Mouse (Mus musculus) MEL (cell line): ENCODE measurements at regions not wholly inside any gene's neighbourhood (a gene's known extent, or its start where the extent isn't known, plus 50 kb on each side); places are given as distances from the start of the nearest gene placed in this dataset.
"Not testable (repeated sequence)": the region's sequence is repeated elsewhere in the genome, so short reads cannot be mapped to it uniquely, and the experiment has no call there.

Source experiments
- DNase-seq: peaks from one replicate; pipeline ENCODE4 v3.0.0; 2011; ENCODE audit warnings: low read depth, low spot score
- H3K27ac ChIP-seq: 2 replicates; pipeline ENCODE4 v1.5.1; 2012; ENCODE audit warnings: low read depth, mild to moderate bottlenecking, control low read depth, low read length, moderate library complexity; ENCODE audit not compliant: control insufficient read depth
- H3K27me3 ChIP-seq, 2 experiments: fragments of 150-350 bp in 1 of 2; sonication (generic) in 1 of 2; 2 replicates each; pipeline ENCODE4 v1.6.1; 2012; ENCODE audit warnings: low read length in 2 of 2, mild to moderate bottlenecking in 2 of 2, improper control_type of control experiment in 1 of 2, moderate library complexity in 1 of 2; ENCODE audit not compliant: insufficient read depth in 2 of 2, control insufficient read depth in 1 of 2
- H3K36me3 ChIP-seq, 2 experiments: 2 replicates each; pipeline ENCODE4 v1.6.1; 2012 to 2014; ENCODE audit warnings: low read length in 2 of 2, improper control_type of control experiment in 1 of 2, inconsistent platforms in 1 of 2, mild to moderate bottlenecking in 1 of 2; ENCODE audit not compliant: insufficient read depth in 2 of 2, control insufficient read depth in 1 of 2
- H3K4me1 ChIP-seq, 2 experiments: fragments of 150-350 bp in 1 of 2; sonication (generic) in 1 of 2; 2 replicates each; pipeline ENCODE4 v1.6.1; 2012; ENCODE audit warnings: low read length in 2 of 2, improper control_type of control experiment in 1 of 2, mild to moderate bottlenecking in 1 of 2; ENCODE audit not compliant: insufficient read depth in 2 of 2, control insufficient read depth in 1 of 2
- H3K4me3 ChIP-seq, 2 experiments: fragments of 150-350 bp in 1 of 2; sonication (generic) in 1 of 2; 2 replicates each; pipeline ENCODE4 v1.5.1; 2012; ENCODE audit warnings: low read depth in 2 of 2, low read length in 2 of 2, mild to moderate bottlenecking in 2 of 2, moderate library complexity in 2 of 2, control low read depth in 1 of 2, improper control_type of control experiment in 1 of 2; ENCODE audit not compliant: control insufficient read depth in 1 of 2, insufficient read depth in 1 of 2
- H3K79me2 ChIP-seq: 2 replicates; pipeline ENCODE4 v1.6.1; 2012; ENCODE audit warnings: mild to moderate bottlenecking, low read length, moderate library complexity; ENCODE audit not compliant: control insufficient read depth, poor library complexity, insufficient read depth
- H3K9ac ChIP-seq: 2 replicates; pipeline ENCODE4 v1.6.1; 2012; ENCODE audit warnings: low read depth, mild to moderate bottlenecking, control low read depth, low read length, moderate library complexity; ENCODE audit not compliant: control insufficient read depth, poor library complexity, severe bottlenecking
- H3K9me3 ChIP-seq: fragments of 150-350 bp; sonication (generic); replicated peaks from 2 replicates; pipeline ENCODE4 v1.6.1; 2012; ENCODE audit warnings: mild to moderate bottlenecking, low read length, improper control_type of control experiment, moderate library complexity; ENCODE audit not compliant: insufficient read depth
- CHD1 ChIP-seq: IDR thresholded peaks from 2 replicates; pipeline ENCODE4 v1.6.1; 2012; ENCODE audit warnings: low read depth, mild to moderate bottlenecking, inconsistent platforms, low read length, improper control_type of control experiment
- ELF1 ChIP-seq: IDR thresholded peaks from 2 replicates; pipeline ENCODE4 v1.6.1; 2014; ENCODE audit warnings: low read depth, mild to moderate bottlenecking, inconsistent platforms, low read length, improper control_type of control experiment, moderate library complexity
- ETS1 ChIP-seq: IDR thresholded peaks from 2 replicates; pipeline ENCODE4 v1.6.1; 2012; ENCODE audit warnings: low read depth, mild to moderate bottlenecking, inconsistent platforms, low read length, improper control_type of control experiment, moderate library complexity
- GABPA ChIP-seq: IDR thresholded peaks from 2 replicates; pipeline ENCODE4 v1.6.1; 2012; ENCODE audit warnings: low read depth, mild to moderate bottlenecking, inconsistent platforms, low read length, improper control_type of control experiment, moderate library complexity
- HCFC1 ChIP-seq: IDR thresholded peaks from 2 replicates; pipeline ENCODE4 v1.6.1; 2012; ENCODE audit warnings: low read depth, mild to moderate bottlenecking, inconsistent platforms, low read length, improper control_type of control experiment, moderate library complexity
- JUND ChIP-seq: IDR thresholded peaks from 2 replicates; pipeline ENCODE4 v1.6.1; 2011; ENCODE audit warnings: low read depth, mild to moderate bottlenecking, improper control_type of control experiment, low read length
- MAFK ChIP-seq: IDR thresholded peaks from 2 replicates; pipeline ENCODE4 v1.6.1; 2011; ENCODE audit warnings: low read depth, mild to moderate bottlenecking, low read length, improper control_type of control experiment, borderline replicate concordance
- MAZ ChIP-seq: IDR thresholded peaks from 2 replicates; pipeline ENCODE4 v1.6.1; 2012; ENCODE audit warnings: low read depth, mild to moderate bottlenecking, inconsistent platforms, low read length, improper control_type of control experiment
- MEF2A ChIP-seq: IDR thresholded peaks from 2 replicates; pipeline ENCODE4 v1.6.1; 2014; ENCODE audit warnings: low read depth, mild to moderate bottlenecking, inconsistent platforms, low read length, improper control_type of control experiment; ENCODE audit not compliant: poor library complexity, insufficient replicate concordance, severe bottlenecking; ENCODE audit errors: extremely low read depth
- NELFE ChIP-seq: IDR thresholded peaks from 2 replicates; pipeline ENCODE4 v1.6.1; 2011; ENCODE audit warnings: low read depth, low read length, improper control_type of control experiment
- NRF1 ChIP-seq: IDR thresholded peaks from 2 replicates; pipeline ENCODE4 v1.6.1; 2014; ENCODE audit warnings: low read depth, mild to moderate bottlenecking, inconsistent platforms, low read length, improper control_type of control experiment, moderate library complexity; ENCODE audit not compliant: poor library complexity, insufficient read depth, severe bottlenecking
- POLR2AphosphoS2 ChIP-seq: IDR thresholded peaks from 2 replicates; pipeline ENCODE4 v1.6.1; 2011; ENCODE audit warnings: low read length, improper control_type of control experiment
- POLR2AphosphoS5 ChIP-seq: IDR thresholded peaks from 2 replicates; pipeline ENCODE4 v1.6.1; 2012; ENCODE audit warnings: low read depth, borderline replicate concordance, mild to moderate bottlenecking, inconsistent platforms, low read length, moderate library complexity, mixed read lengths
- SIN3A ChIP-seq: IDR thresholded peaks from 2 replicates; pipeline ENCODE4 v1.6.1; 2012; ENCODE audit warnings: low read length, improper control_type of control experiment, inconsistent platforms
- SMC3 ChIP-seq: IDR thresholded peaks from 2 replicates; pipeline ENCODE4 v1.6.1; 2011; ENCODE audit warnings: low read depth, low read length, improper control_type of control experiment
- TAL1 ChIP-seq: IDR thresholded peaks from 2 replicates; pipeline ENCODE4 v1.6.1; 2012; ENCODE audit warnings: mild to moderate bottlenecking, inconsistent platforms, low read length, moderate library complexity, mixed read lengths
- TCF12 ChIP-seq: IDR thresholded peaks from 2 replicates; pipeline ENCODE4 v1.6.1; 2014; ENCODE audit warnings: low read depth, mild to moderate bottlenecking, inconsistent platforms, low read length, improper control_type of control experiment, moderate library complexity
- USF1 ChIP-seq: IDR thresholded peaks from 2 replicates; pipeline ENCODE4 v1.6.1; 2014; ENCODE audit warnings: low read depth, mild to moderate bottlenecking, inconsistent platforms, low read length, improper control_type of control experiment, moderate library complexity
- ZC3H11A ChIP-seq: IDR thresholded peaks from 2 replicates; pipeline ENCODE4 v1.6.1; 2012; ENCODE audit warnings: low read depth, mild to moderate bottlenecking, inconsistent platforms, low read length, improper control_type of control experiment
- ZMIZ1 ChIP-seq: IDR thresholded peaks from 2 replicates; pipeline ENCODE4 v1.6.1; 2012; ENCODE audit warnings: low read depth, mild to moderate bottlenecking, inconsistent platforms, low read length, improper control_type of control experiment, moderate library complexity
- ZNF384 ChIP-seq: IDR thresholded peaks from 2 replicates; pipeline ENCODE4 v1.6.1; 2012; ENCODE audit warnings: low read depth, mild to moderate bottlenecking, inconsistent platforms, low read length, improper control_type of control experiment

DNA sequence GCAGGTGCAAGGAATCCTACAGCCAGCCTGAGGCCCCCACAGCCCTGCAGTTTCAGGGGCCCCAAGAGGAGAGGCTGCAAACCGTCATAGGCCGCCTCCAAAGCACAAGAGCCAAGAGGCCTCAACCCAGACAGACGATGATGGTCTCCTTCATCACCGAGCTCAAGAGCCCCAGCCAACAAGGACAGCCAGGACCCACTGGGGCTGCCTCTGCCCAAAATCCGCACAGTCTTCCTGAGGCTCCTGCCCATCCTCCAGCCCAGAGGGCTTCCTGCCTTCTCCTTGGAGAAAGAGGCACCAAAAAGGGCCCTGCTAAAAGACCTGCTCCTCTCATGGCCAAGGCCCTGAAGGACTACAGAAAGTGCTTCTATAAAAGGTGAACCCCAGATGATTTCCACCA is 112.3 kb downstream of the Nus1 start:
- H3K27ac ChIP-seq, H3K9ac ChIP-seq, DNase-seq, H3K36me3 ChIP-seq, H3K4me3 ChIP-seq, H3K27me3 ChIP-seq, H3K4me1 ChIP-seq, H3K79me2 ChIP-seq, H3K9me3 ChIP-seq: not testable (repeated sequence)

- no peaks in the 10 kb centered on the region for H3K27me3 ChIP-seq
- no peaks in the 10 kb centered on the region for H3K36me3 ChIP-seq
- no peaks in the 10 kb centered on the region for H3K79me2 ChIP-seq
- H3K4me1 ChIP-seq: no peaks in the 10 kb centered on the region
- TF ChIP-seq POLR2AphosphoS2 (no peak), POLR2AphosphoS5 (no peak), CHD1 (no peak), ZC3H11A (no peak), HCFC1 (no peak)
- no peaks in the 10 kb centered on the region for H3K9me3 ChIP-seq
- H3K27ac ChIP-seq: no peak overlapping the region
- DNase-seq: no peak
- no peak overlapping the region for H3K9ac ChIP-seq
- H3K4me3 ChIP-seq: no peak overlapping the region
Observed at GRCm38 (mm10) chr10:52530846-52531245, 113.5 kb downstream of the Nus1 start.

- Histone ChIP-seq H3K4me3 (no peak overlapping the region), H3K79me2 (no peaks in the 10 kb centered on the region), H3K9ac (no peak overlapping the region), H3K27me3 (no peaks in the 10 kb centered on the region), H3K9me3 (no peaks in the 10 kb centered on the region), H3K27ac (no peak overlapping the region), H3K4me1 (no peaks in the 10 kb centered on the region), H3K36me3 (no peaks in the 10 kb centered on the region)
- DNase-seq: no peak
- TF ChIP-seq ZMIZ1 (no peak), SIN3A (no peak), GABPA (no peak), TAL1 (no peak), CHD1 (no peak), ELF1 (no peak), ETS1 (no peak), JUND (no peak), SMC3 (no peak), ZNF384 (no peak), USF1 (no peak), MAZ (no peak), NELFE (no peak), TCF12 (no peak), MEF2A (no peak), NRF1 (no peak), POLR2AphosphoS2 (no peak), MAFK (no peak)
Observed at GRCm38 (mm10) chr10:52533278-52533892, 116.0 kb downstream of the Nus1 start.
